Mouse (Mus musculus): Measurements from ENCODE around the gene Mrpl49. TPM values are rescaled to one million over a fixed set of nuclear protein-coding genes. Genes with fewer than 3 reads are reported as not detected.

Mrpl49 gene
- polyA plus RNA-seq, 1 experiment, result 37.3 TPM

GRCm38 (mm10) chr19:6058513-6058912 is 928 bp upstream of the Mrpl49 start:
- H3K27me3 ChIP-seq (replicated peaks; ENCODE audit: control insufficient read depth, insufficient read depth, low read length), result no peaks in the 10 kb centered on the region
- no peaks in the 10 kb centered on the region; the same call in 1 of the 2 replicates for H3K36me3 ChIP-seq (ENCODE audit: control insufficient read depth, insufficient read depth, low read length)
- H3K4me3 ChIP-seq (ENCODE audit: insufficient read depth, low read depth, low read length), result peak overlapping the region; percentile 83
- peaks cover 14% of the 10 kb centered on the region for H3K4me1 ChIP-seq (ENCODE audit: control insufficient read depth, insufficient read depth, low read length)
- TF ChIP-seq POLR2A (IDR thresholded peaks at IDR 0.05; ENCODE audit: low read depth, low read length) (no peak), CTCF (conservative IDR thresholded peaks at IDR 0.05; ENCODE audit: insufficient read depth, insufficient read length, low read depth, low read length) (no peak)
- DNase-seq, result no peak
- peak overlapping the region; percentile 76 for H3K27ac ChIP-seq (ENCODE audit: insufficient read depth, low read depth, low read length)
- 20% methylated on average over 5 of the region's 5 CpGs for WGBS

- H3K36me3 ChIP-seq (ENCODE audit: control insufficient read depth, insufficient read depth, low read length), result peaks cover 3% of the 10 kb centered on the region
- DNase-seq, result no peak
- no peak overlapping the region for H3K27ac ChIP-seq (ENCODE audit: insufficient read depth, low read depth, low read length)
- no peaks in the 10 kb centered on the region for H3K27me3 ChIP-seq (replicated peaks; ENCODE audit: control insufficient read depth, insufficient read depth, low read length)
- peaks cover 5% of the 10 kb centered on the region; the same call in 1 of the 2 replicates for H3K4me1 ChIP-seq (ENCODE audit: control insufficient read depth, insufficient read depth, low read length)
- TF ChIP-seq CTCF (conservative IDR thresholded peaks at IDR 0.05; ENCODE audit: insufficient read depth, insufficient read length, low read depth, low read length) (no peak), POLR2A (IDR thresholded peaks at IDR 0.05; ENCODE audit: low read depth, low read length) (no peak)
- 45% methylated on average over 4 of the region's 4 CpGs for WGBS
- no peak overlapping the region for H3K4me3 ChIP-seq (ENCODE audit: insufficient read depth, low read depth, low read length)
These were observed 889 bp downstream of the Mrpl49 start for GRCm38 (mm10) chr19:6056696-6057095.

- H3K4me1 ChIP-seq (ENCODE audit: control insufficient read depth, insufficient read depth, low read length), result peaks cover 5% of the 10 kb centered on the region; the same call in 1 of the 2 replicates
- whole genome bisulfite sequencing, result 72% methylated on average over 5 of the region's 5 CpGs
- DNase-seq, result no peak
- H3K4me3 ChIP-seq (ENCODE audit: insufficient read depth, low read depth, low read length), result no peak overlapping the region
- peaks cover 3% of the 10 kb centered on the region for H3K36me3 ChIP-seq (ENCODE audit: control insufficient read depth, insufficient read depth, low read length)
- no peaks in the 10 kb centered on the region for H3K27me3 ChIP-seq (replicated peaks; ENCODE audit: control insufficient read depth, insufficient read depth, low read length)
- H3K27ac ChIP-seq (ENCODE audit: insufficient read depth, low read depth, low read length), result no peak overlapping the region
- TF ChIP-seq POLR2A (IDR thresholded peaks at IDR 0.05; ENCODE audit: low read depth, low read length) (no peak), CTCF (conservative IDR thresholded peaks at IDR 0.05; ENCODE audit: insufficient read depth, insufficient read length, low read depth, low read length) (no peak)
These were observed 3.3 kb downstream of the Mrpl49 start for GRCm38 (mm10) chr19:6054296-6054695.

- H3K27ac ChIP-seq (ENCODE audit: insufficient read depth, low read depth, low read length), result no peak overlapping the region
- H3K27me3 ChIP-seq (replicated peaks; ENCODE audit: control insufficient read depth, insufficient read depth, low read length), result no peaks in the 10 kb centered on the region
- H3K36me3 ChIP-seq (ENCODE audit: control insufficient read depth, insufficient read depth, low read length), result peaks cover 3% of the 10 kb centered on the region
- DNase-seq, result no peak
- no peak overlapping the region for H3K4me3 ChIP-seq (ENCODE audit: insufficient read depth, low read depth, low read length)
- WGBS, result 86% methylated on average over 7 of the region's 7 CpGs
- TF ChIP-seq CTCF (conservative IDR thresholded peaks at IDR 0.05; ENCODE audit: insufficient read depth, insufficient read length, low read depth, low read length) (no peak), POLR2A (IDR thresholded peaks at IDR 0.05; ENCODE audit: low read depth, low read length) (no peak)
- peaks cover 10% of the 10 kb centered on the region; the same call in 1 of the 2 replicates for H3K4me1 ChIP-seq (ENCODE audit: control insufficient read depth, insufficient read depth, low read length)
These were observed 5.1 kb downstream of the Mrpl49 start for GRCm38 (mm10) chr19:6052516-6052915.

- no peak overlapping the region for H3K4me3 ChIP-seq (ENCODE audit: insufficient read depth, low read depth, low read length)
- no peak for DNase-seq
- peaks cover 3% of the 10 kb centered on the region for H3K36me3 ChIP-seq (ENCODE audit: control insufficient read depth, insufficient read depth, low read length)
- no peaks in the 10 kb centered on the region for H3K27me3 ChIP-seq (replicated peaks; ENCODE audit: control insufficient read depth, insufficient read depth, low read length)
- 81% methylated on average over 11 of the region's 11 CpGs for WGBS
- no peak overlapping the region for H3K27ac ChIP-seq (ENCODE audit: insufficient read depth, low read depth, low read length)
- H3K4me1 ChIP-seq (ENCODE audit: control insufficient read depth, insufficient read depth, low read length), result peaks cover 12% of the 10 kb centered on the region; the same call in 1 of the 2 replicates
- TF ChIP-seq CTCF (conservative IDR thresholded peaks at IDR 0.05; ENCODE audit: insufficient read depth, insufficient read length, low read depth, low read length) (no peak), POLR2A (IDR thresholded peaks at IDR 0.05; ENCODE audit: low read depth, low read length) (no peak)
These were observed 8.7 kb downstream of the Mrpl49 start for GRCm38 (mm10) chr19:6048681-6049410.

- H3K4me1 ChIP-seq (ENCODE audit: control insufficient read depth, insufficient read depth, low read length), result peaks cover 12% of the 10 kb centered on the region; the same call in 1 of the 2 replicates
- H3K36me3 ChIP-seq (ENCODE audit: control insufficient read depth, insufficient read depth, low read length), result peaks cover 1% of the 10 kb centered on the region
- H3K27me3 ChIP-seq (replicated peaks; ENCODE audit: control insufficient read depth, insufficient read depth, low read length), result no peaks in the 10 kb centered on the region
- TF ChIP-seq CTCF (conservative IDR thresholded peaks at IDR 0.05; ENCODE audit: insufficient read depth, insufficient read length, low read depth, low read length) (no peak), POLR2A (IDR thresholded peaks at IDR 0.05; ENCODE audit: low read depth, low read length) (no peak)
- H3K27ac ChIP-seq (ENCODE audit: insufficient read depth, low read depth, low read length), result no peak overlapping the region
- H3K4me3 ChIP-seq (ENCODE audit: insufficient read depth, low read depth, low read length), result peak overlapping the region; percentile 80
- WGBS, result 75% methylated on average over 8 of the region's 8 CpGs
- DNase-seq, result no peak
These were observed 9.8 kb downstream of the Mrpl49 start for GRCm38 (mm10) chr19:6047899-6048166.

- DNase-seq, result no peak
- Histone ChIP-seq H3K4me1 (ENCODE audit: control insufficient read depth, insufficient read depth, low read length) (peaks cover 12% of the 10 kb centered on the region; the same call in 1 of the 2 replicates), H3K27me3 (replicated peaks; ENCODE audit: control insufficient read depth, insufficient read depth, low read length) (no peaks in the 10 kb centered on the region)
These were observed 10.3 kb downstream of the Mrpl49 start for GRCm38 (mm10) chr19:6047154-6047898.

More at GRCm38 (mm10) chr19:6047154-6047898, 10.3 kb downstream of the Mrpl49 start:
- H3K4me3 ChIP-seq (ENCODE audit: insufficient read depth, low read depth, low read length), result peak overlapping the region; percentile 80
- TF ChIP-seq POLR2A (IDR thresholded peaks at IDR 0.05; ENCODE audit: low read depth, low read length) (no peak), CTCF (conservative IDR thresholded peaks at IDR 0.05; ENCODE audit: insufficient read depth, insufficient read length, low read depth, low read length) (no peak)
- peak overlapping the region; percentile 94 for H3K27ac ChIP-seq (ENCODE audit: insufficient read depth, low read depth, low read length)
- H3K36me3 ChIP-seq (ENCODE audit: control insufficient read depth, insufficient read depth, low read length), result no peaks in the 10 kb centered on the region; the same call in none of the 2 replicates
- under 1% methylated on average over 44 of the region's 44 CpGs for WGBS

Measured in kidney, adult 2 months (tissue).